Mouse (Mus musculus) neural tube, embryonic 11.5 days (tissue): ENCODE results near the gene Olfr1019. TPM values are rescaled to one million over a fixed set of nuclear protein-coding genes. Genes with fewer than 3 reads are reported as not detected.

Experiments used
- ATAC-seq: fragments of 200-750 bp; cut with Nextera tagmentation; 2 replicates; pipeline ENCODE4 v1.8.0; 2017; ENCODE audit warnings: moderate number of reproducible peaks, mild to moderate bottlenecking, moderate TSS enrichment, moderate library complexity; ENCODE audit not compliant: insufficient read depth, low FRiP score, low TSS enrichment
- DNase-seq: peaks from one replicate; pipeline ENCODE4 v3.0.0-alpha.2; 2015; ENCODE audit warnings: low spot score
- H3K27ac ChIP-seq: fragments of 300-500 bp; sonication (generic); 2 replicates; pipeline ENCODE4 v1.5.1; 2014; ENCODE audit warnings: low read depth, mild to moderate bottlenecking, low read length
- H3K27me3 ChIP-seq: fragments of 300-500 bp; sonication (generic); 2 replicates; pipeline ENCODE4 v1.6.1; 2014; ENCODE audit warnings: mild to moderate bottlenecking, low read length, mixed read lengths; ENCODE audit not compliant: control insufficient read depth, insufficient read depth
- H3K36me3 ChIP-seq: fragments of 300-500 bp; sonication (generic); 2 replicates; pipeline ENCODE4 v1.6.1; 2014; ENCODE audit warnings: mild to moderate bottlenecking, low read length, moderate library complexity, mixed read lengths; ENCODE audit not compliant: control insufficient read depth, insufficient read depth
- H3K4me1 ChIP-seq: fragments of 300-500 bp; sonication (generic); 2 replicates; pipeline ENCODE4 v1.6.1; 2014; ENCODE audit warnings: low read length, mixed read lengths; ENCODE audit not compliant: control insufficient read depth, insufficient read depth
- H3K4me2 ChIP-seq: fragments of 300-500 bp; sonication (generic); 2 replicates; pipeline ENCODE4 v1.6.1; 2014; ENCODE audit warnings: low read depth, mild to moderate bottlenecking, moderate library complexity
- H3K4me3 ChIP-seq: fragments of 300-500 bp; sonication (generic); 2 replicates; pipeline ENCODE4 v1.5.1; 2014; ENCODE audit warnings: low read depth, low read length
- H3K9ac ChIP-seq: fragments of 300-500 bp; sonication (generic); 2 replicates; pipeline ENCODE4 v1.6.1; 2014; ENCODE audit warnings: mild to moderate bottlenecking, low read length
- H3K9me3 ChIP-seq: fragments of 300-500 bp; sonication (generic); 2 replicates; pipeline ENCODE4 v1.6.1; 2016; ENCODE audit warnings: low read length; ENCODE audit not compliant: control insufficient read depth
- WGBS: fragments of 180-500 bp; shearing (Covaris S2); extraction: QIAGEN DNeasy Blood & Tissue Kit; methylation state at CpG from one replicate; pipeline ENCODE4 v1.1.7; 2014; 5-methylcytosine and 5-hydroxymethylcytosine counted together
- polyA plus RNA-seq: library from polyadenylated mRNA; unstranded; fragments of >200 nt; fragmentation: Nextera tagmentation; extraction: Ambion mirVana; gene quantifications from 2 replicates; pipeline ENCODE4 v1.2.1, GENCODE M21; 2014

Gene Olfr1019
- not detected in 2 replicates for polyA plus RNA-seq

- ATAC-seq (no peak), DNase-seq (no peak)
- Histone ChIP-seq H3K4me2 (no peak within 1 kb of the TSS), H3K4me3 (no peak within 1 kb of the TSS), H3K9ac (no peak within 1 kb of the TSS), H3K27ac (no peak within 1 kb of the TSS), H3K4me1 (no peaks in the 10 kb centered on the region), H3K27me3 (no peaks in the 10 kb centered on the region), H3K9me3 (no peaks in the 10 kb centered on the region), H3K36me3 (no peaks in the 10 kb centered on the region)
Measured at GRCm38 (mm10) chr2:85845383-85845782, at the start of gene Olfr1019. Olfr1019 (minus strand) TSS chr2:85845483.

GRCm38 (mm10) chr2:85885340-85885739 is 40.1 kb upstream of the Olfr1019 start, which contains the start of gene Olfr1023:
Olfr1023 (plus strand) TSS chr2:85885640.
- Histone ChIP-seq H3K9me3 (no peaks in the 10 kb centered on the region), H3K36me3 (no peaks in the 10 kb centered on the region), H3K4me1 (no peaks in the 10 kb centered on the region), H3K9ac (no peak within 1 kb of the TSS), H3K27me3 (no peaks in the 10 kb centered on the region), H3K4me2 (no peak within 1 kb of the TSS), H3K27ac (no peak within 1 kb of the TSS), H3K4me3 (no peak within 1 kb of the TSS)
- no peak for DNase-seq
- ATAC-seq: no peak
- WGBS: 81% methylated on average over 2 of the region's 2 CpGs

GRCm38 (mm10) chr2:85868294-85868693 is 23.0 kb upstream of the Olfr1019 start, which contains the start of gene Olfr1022:
Olfr1022 (plus strand) TSS chr2:85868594.
- H3K9me3 ChIP-seq: no peaks in the 10 kb centered on the region
- WGBS: 53% methylated on average over 2 of the region's 2 CpGs
- H3K27me3 ChIP-seq: no peaks in the 10 kb centered on the region
- no peaks in the 10 kb centered on the region for H3K36me3 ChIP-seq
- DNase-seq (no peak), ATAC-seq (no peak)
- H3K4me2 ChIP-seq: no peak within 1 kb of the TSS
- no peak within 1 kb of the TSS for H3K4me3 ChIP-seq
- no peak within 1 kb of the TSS for H3K27ac ChIP-seq
- H3K9ac ChIP-seq: no peak within 1 kb of the TSS
- H3K4me1 ChIP-seq: no peaks in the 10 kb centered on the region

- WGBS: 84% methylated on average over 1 of the region's 1 CpGs
- no peaks in the 10 kb centered on the region for H3K9me3 ChIP-seq
- H3K27ac ChIP-seq: no peak within 1 kb of the TSS
- DNase-seq: no peak
- no peaks in the 10 kb centered on the region for H3K27me3 ChIP-seq
- H3K4me2 ChIP-seq: no peak within 1 kb of the TSS
- no peak within 1 kb of the TSS for H3K4me3 ChIP-seq
- H3K36me3 ChIP-seq: no peaks in the 10 kb centered on the region
- no peaks in the 10 kb centered on the region for H3K4me1 ChIP-seq
- H3K9ac ChIP-seq: no peak within 1 kb of the TSS
- ATAC-seq: no peak
Measured at GRCm38 (mm10) chr2:85846730-85847129, 1.4 kb upstream of the Olfr1019 start, which contains the start of gene Olfr1020. Olfr1020 (plus strand) TSS chr2:85847030.

GRCm38 (mm10) chr2:85818179-85818578 is 27.1 kb downstream of the Olfr1019 start, which contains the start of gene Olfr1018:
Olfr1018 (plus strand) TSS chr2:85818479.
- Histone ChIP-seq H3K27ac (no peak within 1 kb of the TSS), H3K4me3 (no peak within 1 kb of the TSS), H3K4me2 (no peak within 1 kb of the TSS), H3K9me3 (no peaks in the 10 kb centered on the region), H3K27me3 (no peaks in the 10 kb centered on the region), H3K9ac (no peak within 1 kb of the TSS), H3K4me1 (no peaks in the 10 kb centered on the region), H3K36me3 (no peaks in the 10 kb centered on the region)
- no peak for DNase-seq
- no peak for ATAC-seq

- no peak overlapping the region for H3K4me3 ChIP-seq
- ATAC-seq (no peak), DNase-seq (no peak)
- no peaks in the 10 kb centered on the region for H3K27me3 ChIP-seq
- WGBS: 87% methylated on average over 4 of the region's 4 CpGs
- no peaks in the 10 kb centered on the region for H3K36me3 ChIP-seq
- no peak overlapping the region for H3K27ac ChIP-seq
- no peak overlapping the region for H3K9ac ChIP-seq
- H3K4me1 ChIP-seq: no peaks in the 10 kb centered on the region
- H3K4me2 ChIP-seq: no peak overlapping the region
- H3K9me3 ChIP-seq: no peaks in the 10 kb centered on the region
Measured at GRCm38 (mm10) chr2:85804501-85804900, 40.8 kb downstream of the Olfr1019 start.

GRCm38 (mm10) chr2:85802444-85802843 is 42.8 kb downstream of the Olfr1019 start, which contains the start of gene Olfr1016:
Olfr1016 (minus strand) TSS chr2:85802544.
- no peak within 1 kb of the TSS for H3K27ac ChIP-seq
- WGBS: 96% methylated on average over 2 of the region's 2 CpGs
- no peaks in the 10 kb centered on the region for H3K9me3 ChIP-seq
- H3K4me3 ChIP-seq: no peak within 1 kb of the TSS
- H3K36me3 ChIP-seq: no peaks in the 10 kb centered on the region
- no peak for ATAC-seq
- H3K4me1 ChIP-seq: no peaks in the 10 kb centered on the region
- H3K9ac ChIP-seq: no peak within 1 kb of the TSS
- no peaks in the 10 kb centered on the region for H3K27me3 ChIP-seq
- no peak within 1 kb of the TSS for H3K4me2 ChIP-seq
- DNase-seq: no peak

GRCm38 (mm10) chr2:85792331-85792730 is 53.0 kb downstream of the Olfr1019 start:
- no peak overlapping the region for H3K4me3 ChIP-seq
- no peak for ATAC-seq
- no peaks in the 10 kb centered on the region for H3K4me1 ChIP-seq
- H3K27me3 ChIP-seq: no peaks in the 10 kb centered on the region
- no peaks in the 10 kb centered on the region for H3K9me3 ChIP-seq
- H3K4me2 ChIP-seq: no peak overlapping the region
- WGBS: 55% methylated on average over 2 of the region's 2 CpGs
- no peak for DNase-seq
- no peak overlapping the region for H3K9ac ChIP-seq
- no peaks in the 10 kb centered on the region for H3K36me3 ChIP-seq
- no peak overlapping the region for H3K27ac ChIP-seq
